Mouse (Mus musculus) liver, embryonic 11.5 days (tissue): ENCODE results near the gene Gstm4. TPM values are rescaled to one million over a fixed set of nuclear protein-coding genes. Genes with fewer than 3 reads are reported as not detected.

Experiments
- ATAC-seq: fragments of 200-750 bp; cut with Nextera tagmentation; replicated peaks from 2 replicates; pipeline ENCODE4 v1.8.0; 2017; ENCODE audit warnings: moderate number of reproducible peaks, mild to moderate bottlenecking, moderate TSS enrichment, moderate library complexity; ENCODE audit not compliant: low FRiP score
- DNase-seq: peaks from one replicate; pipeline ENCODE4 v3.0.0-alpha.2; 2017; ENCODE audit warnings: low spot score
- H3K27ac ChIP-seq: fragments of 300-500 bp; sonication (generic); 2 replicates; pipeline ENCODE4 v1.5.1; 2014; ENCODE audit warnings: mild to moderate bottlenecking, low read depth, low read length, control low read depth
- H3K27me3 ChIP-seq: fragments of 300-500 bp; sonication (generic); replicated peaks from 2 replicates; pipeline ENCODE4 v1.6.1; 2014; ENCODE audit warnings: low read length, mixed read lengths; ENCODE audit not compliant: control insufficient read depth, insufficient read depth
- H3K36me3 ChIP-seq: fragments of 300-500 bp; sonication (generic); 2 replicates; pipeline ENCODE4 v1.6.1; 2014; ENCODE audit warnings: mild to moderate bottlenecking, low read length, moderate library complexity, mixed read lengths; ENCODE audit not compliant: control insufficient read depth, insufficient read depth
- H3K4me1 ChIP-seq: fragments of 300-500 bp; sonication (generic); replicated peaks from 2 replicates; pipeline ENCODE4 v1.6.1; 2014; ENCODE audit warnings: low read length, mixed read lengths; ENCODE audit not compliant: control insufficient read depth, insufficient read depth
- H3K4me2 ChIP-seq: fragments of 300-500 bp; sonication (generic); 2 replicates; pipeline ENCODE4 v1.6.1; 2014; ENCODE audit warnings: mild to moderate bottlenecking, control low read depth, moderate library complexity
- H3K4me3 ChIP-seq: fragments of 300-500 bp; sonication (generic); 2 replicates; pipeline ENCODE4 v1.5.1; 2014; ENCODE audit warnings: low read depth, low read length, control low read depth
- H3K9ac ChIP-seq: fragments of 300-500 bp; sonication (generic); 2 replicates; pipeline ENCODE4 v1.6.1; 2014; ENCODE audit warnings: low read depth, low read length, control low read depth
- H3K9me3 ChIP-seq: fragments of 300-500 bp; sonication (generic); 2 replicates; pipeline ENCODE4 v1.6.1; 2016; ENCODE audit warnings: low read length, inconsistent platforms, mixed read lengths; ENCODE audit not compliant: control insufficient read depth
- WGBS: fragments of 180-500 bp; shearing (Covaris S2); extraction: QIAGEN DNeasy Blood & Tissue Kit; methylation state at CpG from one replicate; pipeline ENCODE4 v1.1.7; 2014; 5-methylcytosine and 5-hydroxymethylcytosine counted together
- polyA plus RNA-seq: library from polyadenylated mRNA; unstranded; fragments of >200 nt; fragmentation: Nextera tagmentation; extraction: Ambion mirVana; gene quantifications from 2 replicates; pipeline ENCODE4 v1.2.1, GENCODE M21; 2014

Gstm4 gene
- 21.2 and 22.8 TPM in 2 replicates for polyA plus RNA-seq

GRCm38 (mm10) chr3:108044394-108045140, at the start of gene Gstm4:
TSS of gene Gstm4 (minus strand) at chr3:108044894.
- Histone ChIP-seq H3K4me1 (peaks cover 8% of the 10 kb centered on the region), H3K4me3 (peak within 1 kb of the TSS; percentile 60), H3K36me3 (no peaks in the 10 kb centered on the region), H3K9ac (peak within 1 kb of the TSS; percentile 56), H3K27me3 (no peaks in the 10 kb centered on the region), H3K27ac (peak within 1 kb of the TSS; percentile 71), H3K9me3 (no peaks in the 10 kb centered on the region), H3K4me2 (peak within 1 kb of the TSS; percentile 87)
- ATAC-seq (peak; percentile 98), DNase-seq (peak; percentile 81)
- whole genome bisulfite sequencing: 4% methylated on average over 29 of the region's 29 CpGs

GRCm38 (mm10) chr3:108094146-108094545, 49.5 kb upstream of the Gstm4 start:
- H3K4me3 ChIP-seq: no peak overlapping the region
- no peak for ATAC-seq
- DNase-seq: no peak
- no peaks in the 10 kb centered on the region for H3K27me3 ChIP-seq
- no peak overlapping the region for H3K9ac ChIP-seq
- no peak overlapping the region for H3K27ac ChIP-seq
- no peak overlapping the region for H3K4me2 ChIP-seq
- no peaks in the 10 kb centered on the region for H3K9me3 ChIP-seq
- no peaks in the 10 kb centered on the region for H3K36me3 ChIP-seq
- 67% methylated on average over 1 of the region's 1 CpGs for WGBS
- peaks cover 56% of the 10 kb centered on the region for H3K4me1 ChIP-seq

- DNase-seq (no peak), ATAC-seq (no peak)
- H3K9me3 ChIP-seq: no peaks in the 10 kb centered on the region
- H3K27ac ChIP-seq: no peak overlapping the region
- H3K9ac ChIP-seq: no peak overlapping the region
- 60% methylated on average over 6 of the region's 6 CpGs for WGBS
- no peak overlapping the region for H3K4me3 ChIP-seq
- no peaks in the 10 kb centered on the region for H3K36me3 ChIP-seq
- no peaks in the 10 kb centered on the region for H3K27me3 ChIP-seq
- H3K4me1 ChIP-seq: peaks cover 51% of the 10 kb centered on the region
- no peak overlapping the region for H3K4me2 ChIP-seq
Measured at GRCm38 (mm10) chr3:108093306-108093705, 48.6 kb upstream of the Gstm4 start.

GRCm38 (mm10) chr3:108092536-108093115, 47.9 kb upstream of the Gstm4 start, which contains the start of gene Gnat2:
TSS of gene Gnat2 (plus strand) at chr3:108092789.
- no peak for DNase-seq
- 80% methylated on average over 15 of the region's 15 CpGs for WGBS
- H3K9ac ChIP-seq: no peak within 1 kb of the TSS

GRCm38 (mm10) chr3:108092030-108092429, 47.3 kb upstream of the Gstm4 start:
- H3K4me3 ChIP-seq: no peak overlapping the region
- H3K9me3 ChIP-seq: no peaks in the 10 kb centered on the region
- no peaks in the 10 kb centered on the region for H3K27me3 ChIP-seq
- DNase-seq: no peak
- peaks cover 45% of the 10 kb centered on the region for H3K4me1 ChIP-seq
- no peak overlapping the region for H3K9ac ChIP-seq
- H3K4me2 ChIP-seq: no peak overlapping the region
- H3K27ac ChIP-seq: no peak overlapping the region
- no peaks in the 10 kb centered on the region for H3K36me3 ChIP-seq
- 59% methylated on average over 6 of the region's 6 CpGs for WGBS
- no peak for ATAC-seq

More at GRCm38 (mm10) chr3:108092536-108093115, 47.9 kb upstream of the Gstm4 start, which contains the start of gene Gnat2:
- ATAC-seq: no peak
- Histone ChIP-seq H3K27ac (no peak within 1 kb of the TSS), H3K36me3 (no peaks in the 10 kb centered on the region), H3K27me3 (no peaks in the 10 kb centered on the region), H3K4me2 (no peak within 1 kb of the TSS), H3K4me3 (no peak within 1 kb of the TSS), H3K4me1 (peaks cover 46% of the 10 kb centered on the region), H3K9me3 (no peaks in the 10 kb centered on the region)

- Histone ChIP-seq H3K9me3 (no peaks in the 10 kb centered on the region), H3K4me2 (no peak overlapping the region), H3K4me1 (peaks cover 38% of the 10 kb centered on the region), H3K36me3 (no peaks in the 10 kb centered on the region), H3K27me3 (no peaks in the 10 kb centered on the region), H3K4me3 (no peak overlapping the region), H3K9ac (no peak overlapping the region), H3K27ac (no peak overlapping the region; the same call in 1 of the 2 replicates)
- no peak for ATAC-seq
- DNase-seq: no peak
- 90% methylated on average over 2 of the region's 2 CpGs for WGBS
Measured at GRCm38 (mm10) chr3:108090561-108090960, 45.9 kb upstream of the Gstm4 start.

GRCm38 (mm10) chr3:108089916-108090315, 45.2 kb upstream of the Gstm4 start:
- H3K27ac ChIP-seq: no peak overlapping the region
- H3K27me3 ChIP-seq: no peaks in the 10 kb centered on the region
- H3K9me3 ChIP-seq: no peaks in the 10 kb centered on the region
- DNase-seq: no peak
- no peak overlapping the region for H3K4me2 ChIP-seq
- peaks cover 34% of the 10 kb centered on the region for H3K4me1 ChIP-seq
- no peak overlapping the region for H3K4me3 ChIP-seq
- 49% methylated on average over 2 of the region's 2 CpGs for WGBS
- no peaks in the 10 kb centered on the region for H3K36me3 ChIP-seq
- ATAC-seq: no peak
- H3K9ac ChIP-seq: no peak overlapping the region

GRCm38 (mm10) chr3:108088842-108089380, 44.2 kb upstream of the Gstm4 start:
- H3K9ac ChIP-seq: no peak overlapping the region
- H3K4me3 ChIP-seq: no peak overlapping the region
- H3K4me2 ChIP-seq: no peak overlapping the region
- no peak overlapping the region for H3K27ac ChIP-seq
- H3K4me1 ChIP-seq: peaks cover 36% of the 10 kb centered on the region
- WGBS: 57% methylated on average over 5 of the region's 5 CpGs
- H3K27me3 ChIP-seq: no peaks in the 10 kb centered on the region
- no peak for ATAC-seq
- DNase-seq: no peak
- no peaks in the 10 kb centered on the region for H3K9me3 ChIP-seq
- 0 out of 2 replicates have a peak, but pooled peaks cover under 1% of the 10 kb centered on the region for H3K36me3 ChIP-seq
